ENCODE assay signal across 8 mouse cellular contexts in the genomic region with DNA sequence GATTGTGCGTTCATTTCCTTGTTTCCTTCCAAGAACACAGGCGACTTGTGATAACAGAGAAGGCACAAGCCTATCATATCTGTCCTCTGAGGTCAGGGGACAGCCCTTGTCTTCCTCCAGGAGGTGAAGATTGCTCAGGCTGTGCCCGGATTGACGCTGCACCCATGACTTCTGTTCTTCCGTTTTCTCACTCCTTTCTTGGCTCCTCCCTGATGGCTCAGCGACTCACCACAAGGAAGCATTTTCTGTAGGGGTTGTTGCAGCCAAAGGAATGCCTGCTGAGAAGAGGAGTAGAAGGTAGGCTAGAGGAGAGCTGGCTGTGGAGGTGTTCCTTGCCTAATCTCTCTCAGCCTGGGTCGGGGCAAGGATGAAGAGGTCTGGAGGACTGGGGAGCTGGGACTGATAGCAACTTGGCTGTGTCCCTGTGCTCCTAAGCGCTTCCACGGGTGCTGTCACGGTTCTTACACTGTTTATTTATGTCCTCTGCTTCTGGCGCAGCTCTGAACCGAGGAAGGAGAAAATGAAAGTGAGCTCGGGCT. TPM values are rescaled to one million over a fixed set of nuclear protein-coding genes. Genes with fewer than 3 reads are reported as not detected.
DNase-seq lines count a peak whose midpoint lies in the region; ATAC-seq and TF ChIP-seq lines count a peak whose summit lies in the region.

No protein-coding gene starts in this region.

- WGBS in embryonic facial prominence, embryonic 14.5 days: 37% methylated on average over 13 of the region's 13 CpGs
- 35% methylated on average over 13 of the region's 13 CpGs for WGBS in hindbrain, postnatal 0 days
- WGBS in liver, embryonic 16.5 days (ENCODE audit: insufficient replicate concordance): 6% methylated on average over 13 of the region's 13 CpGs

- peak overlapping the region; percentile 27 for H3K4me3 ChIP-seq in embryonic facial prominence, embryonic 14.5 days (ENCODE audit: low read depth, low read length)
- H3K4me3 ChIP-seq in hindbrain, postnatal 0 days (ENCODE audit: low read length): peak overlapping the region; percentile 10; the same call in 1 of the 2 replicates
- H3K4me3 ChIP-seq in liver, embryonic 16.5 days (ENCODE audit: low read depth, low read length): peak overlapping the region; percentile 75

- no peaks in the 10 kb centered on the region for H3K9me3 ChIP-seq in embryonic facial prominence, embryonic 14.5 days (ENCODE audit: control insufficient read depth, low read length)
- H3K9me3 ChIP-seq in hindbrain, postnatal 0 days (ENCODE audit: low read length): no peaks in the 10 kb centered on the region
- H3K9me3 ChIP-seq in liver, embryonic 16.5 days (replicated peaks; ENCODE audit: control insufficient read depth, low read length): no peaks in the 10 kb centered on the region

- H3K36me3 ChIP-seq in embryonic facial prominence, embryonic 14.5 days (ENCODE audit: control insufficient read depth, insufficient read depth, low read length): no peaks in the 10 kb centered on the region
- H3K36me3 ChIP-seq in hindbrain, postnatal 0 days (ENCODE audit: insufficient read depth, low read length): no peaks in the 10 kb centered on the region
- H3K36me3 ChIP-seq in liver, embryonic 16.5 days (ENCODE audit: control insufficient read depth, insufficient read depth): peaks cover 11% of the 10 kb centered on the region

- H3K9ac ChIP-seq in embryonic facial prominence, embryonic 14.5 days (ENCODE audit: low read depth, low read length): peak overlapping the region; percentile 55
- H3K9ac ChIP-seq in hindbrain, postnatal 0 days (replicated peaks; ENCODE audit: low read length): peak overlapping the region; percentile 37; the same call in 1 of the 2 replicates
- peak overlapping the region; percentile 75 for H3K9ac ChIP-seq in liver, embryonic 16.5 days (ENCODE audit: low read depth, low read length)

- H3K4me2 ChIP-seq in embryonic facial prominence, embryonic 14.5 days (ENCODE audit: low read depth, low read length): peak overlapping the region; percentile 52
- H3K4me2 ChIP-seq in hindbrain, postnatal 0 days (ENCODE audit: low read depth, low read length): peak overlapping the region; percentile 51
- peak overlapping the region; percentile 76 for H3K4me2 ChIP-seq in liver, embryonic 16.5 days (ENCODE audit: low read depth, low read length)

- H3K27me3 ChIP-seq in embryonic facial prominence, embryonic 14.5 days (replicated peaks; ENCODE audit: control insufficient read depth, insufficient read depth, low read length): no peaks in the 10 kb centered on the region
- H3K27me3 ChIP-seq in hindbrain, postnatal 0 days (ENCODE audit: insufficient read depth, low read length): no peaks in the 10 kb centered on the region
- H3K27me3 ChIP-seq in liver, embryonic 16.5 days (ENCODE audit: control insufficient read depth, insufficient read depth, low read depth, low read length): no peaks in the 10 kb centered on the region

- ATAC-seq in embryonic facial prominence, embryonic 14.5 days (ENCODE audit: low read depth): no peak; the same call in 1 of the 2 replicates
- ATAC-seq in hindbrain, postnatal 0 days: no peak
- ATAC-seq in liver, embryonic 16.5 days (ENCODE audit: low read depth): peak; percentile 56
- peak; percentile 57 for ATAC-seq in neutrophil, adult 5-6 weeks (ENCODE audit: extremely low read depth, insufficient number of reproducible peaks, low FRiP score, poor library complexity, severe bottlenecking)

- TF ChIP-seq CTCF in hindbrain, postnatal 0 days (IDR thresholded peaks at IDR 0.05; ENCODE audit: low read depth): no peak

- peak; percentile 61 to 90 for DNase-seq in adrenal gland, adult (ENCODE audit: inconsistent age in 2 of 2, low spot score in 1 of 2)
- no peak for DNase-seq in adrenal gland, postnatal 4 days (ENCODE audit: low spot score in 2 of 2)
- peak; percentile 79 for DNase-seq in CD4-positive, CD25-positive, alpha-beta regulatory T cell, adult 2 months (ENCODE audit: low read depth, low spot score)
- no peak for DNase-seq in embryonic facial prominence, embryonic 14.5 days (ENCODE audit: low spot score)
- no peak for DNase-seq in hindbrain, postnatal 0 days (ENCODE audit: low spot score)
- no peak for DNase-seq in right cerebral cortex, postnatal 25 days

- no peak overlapping the region for H3K27ac ChIP-seq in embryonic facial prominence, embryonic 14.5 days (replicated peaks; ENCODE audit: low read depth, low read length)
- H3K27ac ChIP-seq in hindbrain, postnatal 0 days: peak overlapping the region; percentile 48
- H3K27ac ChIP-seq in liver, embryonic 16.5 days (ENCODE audit: low read length): peak overlapping the region; percentile 92

- peaks cover 12% of the 10 kb centered on the region; the same call in 1 of the 2 replicates for H3K4me1 ChIP-seq in embryonic facial prominence, embryonic 14.5 days (ENCODE audit: control insufficient read depth, insufficient read depth, low read length)
- H3K4me1 ChIP-seq in hindbrain, postnatal 0 days (ENCODE audit: insufficient read depth, low read length): 0 out of 2 replicates have a peak, but pooled peaks cover 2% of the 10 kb centered on the region
- peaks cover 35% of the 10 kb centered on the region for H3K4me1 ChIP-seq in liver, embryonic 16.5 days (ENCODE audit: control insufficient read depth, low read depth, low read length)

RNA-seq across cellular contexts. Expression of a gene that starts 2.6 kb away (rescaled TPM):
- total RNA-seq in adrenal gland, postnatal 4 days (2021): 10 to 100 TPM; 30.0 to 32.7 TPM
- 12.6 and 13.1 TPM in 2 replicates for polyA plus RNA-seq in embryonic facial prominence, embryonic 14.5 days (2014; fragmentation: Nextera tagmentation; extraction: Ambion mirVana)
- total RNA-seq in hindbrain, postnatal 0 days (2014; rRNA removed): 21.6 and 23.3 TPM in 2 replicates
- polyA plus RNA-seq in hindbrain, postnatal 0 days (2015; fragmentation: Nextera tagmentation; extraction: Ambion mirVana): 16.8 and 17.1 TPM in 2 replicates
- 28.9 and 29.1 TPM in 2 replicates for polyA plus RNA-seq in liver, embryonic 16.5 days (2015; fragmentation: Nextera tagmentation; extraction: Ambion mirVana)
- 159 and 184 TPM in 2 replicates for total RNA-seq in neutrophil, adult 5-6 weeks (2017)

RNA-seq across cellular contexts. Expression of a gene that starts 11.7 kb away (rescaled TPM):
- total RNA-seq in adrenal gland, postnatal 4 days (2021): 10 to 100 TPM in 1 of 2 experiments, 1 to 10 TPM in 1; 8.6 to 11.6 TPM
- 7.6 and 9.3 TPM in 2 replicates for polyA plus RNA-seq in embryonic facial prominence, embryonic 14.5 days (2014; fragmentation: Nextera tagmentation; extraction: Ambion mirVana)
- 3.8 and 4.3 TPM in 2 replicates for total RNA-seq in hindbrain, postnatal 0 days (2014; rRNA removed)
- 5.7 and 6.7 TPM in 2 replicates for polyA plus RNA-seq in hindbrain, postnatal 0 days (2015; fragmentation: Nextera tagmentation; extraction: Ambion mirVana)
- 3.1 and 3.7 TPM in 2 replicates for polyA plus RNA-seq in liver, embryonic 16.5 days (2015; fragmentation: Nextera tagmentation; extraction: Ambion mirVana)
- total RNA-seq in neutrophil, adult 5-6 weeks (2017): not detected in 2 replicates

Comparison
In these comparisons a context has a peak if more than half of its experiments do, and no peak if none do; other contexts are left out.
1. DNase-seq: peak in adrenal gland, adult (2 of 2) and CD4-positive, CD25-positive, alpha-beta regulatory T cell, adult 2 months (single experiment); none in adrenal gland, postnatal 4 days (0 of 2), embryonic facial prominence, embryonic 14.5 days (single experiment), hindbrain, postnatal 0 days (single experiment) and right cerebral cortex, postnatal 25 days (single experiment).
2. ATAC-seq: peak in liver, embryonic 16.5 days (single experiment) and neutrophil, adult 5-6 weeks (single experiment); none in embryonic facial prominence, embryonic 14.5 days (single experiment) and hindbrain, postnatal 0 days (single experiment).
3. H3K4me3 ChIP-seq: peak in every context shown above with its lines; median percentile 75 in liver, embryonic 16.5 days; 27 in embryonic facial prominence, embryonic 14.5 days; 10 in hindbrain, postnatal 0 days.
4. Peak in every context shown above with its lines, with median percentiles within 50 percentile points of each other: H3K4me2 ChIP-seq and H3K9ac ChIP-seq.